Mouse (Mus musculus): ENCODE results near the gene Nat8f4. TPM values are rescaled to one million over a fixed set of nuclear protein-coding genes. Genes with fewer than 3 reads are reported as not detected.
A peak's percentile ranks its signal among the peaks of the same experiment; 100 is the strongest.
"Not testable (repeated sequence)": the region's sequence is repeated elsewhere in the genome, so short reads cannot be mapped to it uniquely, and the experiment has no call there.

The Nat8f4 gene
- polyA plus RNA-seq, 1 experiment from 2014 or later: 6.3 TPM

DNA sequence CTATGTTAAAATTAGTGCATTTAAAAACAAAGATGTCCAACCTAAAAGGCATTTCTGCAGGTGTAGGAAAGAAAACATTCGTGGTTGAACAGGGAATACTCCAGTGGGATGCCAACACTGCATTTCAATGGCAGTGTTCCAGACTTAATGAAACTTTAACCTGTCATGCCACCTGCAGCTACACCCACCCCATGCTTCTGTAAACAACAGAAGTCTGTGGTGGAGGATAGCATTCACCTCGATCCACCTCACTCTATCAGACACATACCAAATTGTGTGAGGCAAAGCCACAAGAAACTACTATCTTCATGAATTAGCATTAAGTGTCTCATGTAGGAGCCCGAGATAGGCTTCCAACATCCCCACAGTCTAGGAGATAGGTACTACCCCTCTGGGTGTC is 3.7 kb upstream of the Nat8f4 start:
- ATAC-seq: no peak
- H3K4me1 ChIP-seq (replicated peaks; ENCODE audit: control insufficient read depth, insufficient read depth, low read length): peaks cover 2% of the 10 kb centered on the region; the same call in 1 of the 2 replicates
- no peaks in the 10 kb centered on the region for H3K9me3 ChIP-seq (ENCODE audit: control insufficient read depth, low read length)
- H3K27me3 ChIP-seq (replicated peaks; ENCODE audit: control insufficient read depth, insufficient read depth, low read length): no peaks in the 10 kb centered on the region
- H3K4me3 ChIP-seq (replicated peaks; ENCODE audit: low read length): no peak overlapping the region
- H3K36me3 ChIP-seq (ENCODE audit: control insufficient read depth, insufficient read depth): no peaks in the 10 kb centered on the region
- H3K4me2 ChIP-seq (ENCODE audit: low read length): no peak overlapping the region
- no peak overlapping the region for H3K27ac ChIP-seq (ENCODE audit: low read length)
- WGBS: 73% methylated on average over 3 of the region's 3 CpGs
- H3K9ac ChIP-seq (replicated peaks; ENCODE audit: low read depth, low read length): no peak overlapping the region

GRCm38 (mm10) chr6:85906911-85907351 is 2.2 kb upstream of the Nat8f4 start:
- H3K27ac ChIP-seq (ENCODE audit: low read length); H3K9me3 ChIP-seq (ENCODE audit: control insufficient read depth, low read length): not testable (repeated sequence)

DNA sequence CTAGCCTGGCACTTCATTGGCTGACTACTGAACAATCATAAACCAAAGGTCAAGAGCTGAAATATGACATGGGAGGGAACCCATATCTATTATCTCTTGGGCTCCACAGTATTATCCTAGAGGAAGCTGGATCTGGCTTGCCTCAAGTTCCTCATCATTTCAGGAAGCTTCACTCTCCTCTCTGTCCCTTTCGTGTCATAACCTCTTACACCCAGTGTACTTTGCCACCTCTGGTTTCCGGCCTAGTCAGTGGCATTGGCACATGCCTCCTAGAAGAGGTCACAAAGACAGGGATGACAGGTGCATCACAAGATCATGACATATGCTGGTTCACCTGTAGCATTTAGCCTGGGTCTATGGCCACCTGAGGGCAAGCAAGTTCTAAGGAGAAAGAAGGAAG is 2.4 kb downstream of the Nat8f4 start:
- Histone ChIP-seq H3K4me3 (replicated peaks; ENCODE audit: low read length) (no peak overlapping the region), H3K27me3 (replicated peaks; ENCODE audit: control insufficient read depth, insufficient read depth, low read length) (no peaks in the 10 kb centered on the region), H3K4me2 (ENCODE audit: low read length) (no peak overlapping the region), H3K27ac (ENCODE audit: low read length) (no peak overlapping the region), H3K9ac (replicated peaks; ENCODE audit: low read depth, low read length) (no peak overlapping the region), H3K36me3 (ENCODE audit: control insufficient read depth, insufficient read depth) (no peaks in the 10 kb centered on the region), H3K9me3 (ENCODE audit: control insufficient read depth, low read length) (no peaks in the 10 kb centered on the region), H3K4me1 (replicated peaks; ENCODE audit: control insufficient read depth, insufficient read depth, low read length) (peaks cover 2% of the 10 kb centered on the region; the same call in 1 of the 2 replicates)
- ATAC-seq: no peak
- 98% methylated on average over 2 of the region's 2 CpGs for WGBS

More at GRCm38 (mm10) chr6:85906911-85907351, 2.2 kb upstream of the Nat8f4 start:
- not testable (repeated sequence) for H3K9ac ChIP-seq (replicated peaks; ENCODE audit: low read depth, low read length); H3K4me3 ChIP-seq (replicated peaks; ENCODE audit: low read length); H3K27me3 ChIP-seq (replicated peaks; ENCODE audit: control insufficient read depth, insufficient read depth, low read length); H3K4me1 ChIP-seq (replicated peaks; ENCODE audit: control insufficient read depth, insufficient read depth, low read length); H3K4me2 ChIP-seq (ENCODE audit: low read length); H3K36me3 ChIP-seq (ENCODE audit: control insufficient read depth, insufficient read depth)
- 63% methylated on average over 2 of the region's 2 CpGs for WGBS
- ATAC-seq: 0 out of 2 replicates have a peak, but pooled peaks have one; percentile 50

- H3K4me3 ChIP-seq (replicated peaks; ENCODE audit: low read length); H3K4me2 ChIP-seq (ENCODE audit: low read length); H3K27me3 ChIP-seq (replicated peaks; ENCODE audit: control insufficient read depth, insufficient read depth, low read length); H3K4me1 ChIP-seq (replicated peaks; ENCODE audit: control insufficient read depth, insufficient read depth, low read length); H3K36me3 ChIP-seq (ENCODE audit: control insufficient read depth, insufficient read depth); H3K9ac ChIP-seq (replicated peaks; ENCODE audit: low read depth, low read length); H3K27ac ChIP-seq (ENCODE audit: low read length); ATAC-seq; H3K9me3 ChIP-seq (ENCODE audit: control insufficient read depth, low read length): not testable (repeated sequence)
- WGBS: 69% methylated on average over 7 of the region's 8 CpGs
These were observed 5.8 kb downstream of the Nat8f4 start for GRCm38 (mm10) chr6:85898596-85899475.

- ATAC-seq; H3K9ac ChIP-seq (replicated peaks; ENCODE audit: low read depth, low read length); H3K4me1 ChIP-seq (replicated peaks; ENCODE audit: control insufficient read depth, insufficient read depth, low read length); H3K27ac ChIP-seq (ENCODE audit: low read length); H3K4me3 ChIP-seq (replicated peaks; ENCODE audit: low read length); H3K27me3 ChIP-seq (replicated peaks; ENCODE audit: control insufficient read depth, insufficient read depth, low read length); H3K36me3 ChIP-seq (ENCODE audit: control insufficient read depth, insufficient read depth); H3K4me2 ChIP-seq (ENCODE audit: low read length); H3K9me3 ChIP-seq (ENCODE audit: control insufficient read depth, low read length): not testable (repeated sequence)
- 68% methylated on average over 25 of the region's 25 CpGs for WGBS
These were observed 9.5 kb downstream of the Nat8f4 start for GRCm38 (mm10) chr6:85895061-85895648.

- 90% methylated on average over 2 of the region's 2 CpGs for WGBS
- H3K36me3 ChIP-seq (ENCODE audit: control insufficient read depth, insufficient read depth): no peaks in the 10 kb centered on the region
- no peaks in the 10 kb centered on the region for H3K27me3 ChIP-seq (replicated peaks; ENCODE audit: control insufficient read depth, insufficient read depth, low read length)
- no peak overlapping the region for H3K4me2 ChIP-seq (ENCODE audit: low read length)
- H3K4me3 ChIP-seq (replicated peaks; ENCODE audit: low read length): no peak overlapping the region
- no peak overlapping the region for H3K9ac ChIP-seq (replicated peaks; ENCODE audit: low read depth, low read length)
- peaks cover under 1% of the 10 kb centered on the region; the same call in 1 of the 2 replicates for H3K9me3 ChIP-seq (ENCODE audit: control insufficient read depth, low read length)
- H3K4me1 ChIP-seq (replicated peaks; ENCODE audit: control insufficient read depth, insufficient read depth, low read length): no peaks in the 10 kb centered on the region
- no peak for ATAC-seq
- H3K27ac ChIP-seq (ENCODE audit: low read length): no peak overlapping the region
These were observed 15.7 kb downstream of the Nat8f4 start for GRCm38 (mm10) chr6:85888961-85889360.

DNA sequence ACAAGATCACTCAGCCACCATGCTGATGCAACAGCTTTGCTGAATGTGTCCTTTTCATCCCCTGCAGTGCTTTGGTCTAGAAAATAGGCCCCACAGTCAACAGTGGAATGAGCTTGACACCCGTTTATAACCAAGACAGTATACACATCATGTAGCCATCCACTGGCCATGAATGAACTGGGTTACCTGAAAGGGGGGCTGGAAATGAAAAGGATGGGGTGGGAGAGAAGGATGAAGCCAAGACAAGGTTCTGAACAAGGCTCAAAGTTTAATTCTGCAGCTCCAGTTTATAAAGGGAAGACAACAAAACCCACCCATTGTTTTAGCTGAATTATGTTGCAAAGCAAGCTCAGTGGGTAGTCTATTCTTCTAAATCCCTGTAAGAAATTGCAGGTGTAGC is 20.4 kb downstream of the Nat8f4 start:
- H3K27me3 ChIP-seq (replicated peaks; ENCODE audit: control insufficient read depth, insufficient read depth, low read length): no peaks in the 10 kb centered on the region
- no peak overlapping the region for H3K4me3 ChIP-seq (replicated peaks; ENCODE audit: low read length)
- H3K4me2 ChIP-seq (ENCODE audit: low read length): no peak overlapping the region
- H3K9ac ChIP-seq (replicated peaks; ENCODE audit: low read depth, low read length): no peak overlapping the region
- no peak overlapping the region for H3K27ac ChIP-seq (ENCODE audit: low read length)
- no peaks in the 10 kb centered on the region for H3K36me3 ChIP-seq (ENCODE audit: control insufficient read depth, insufficient read depth)
- peaks cover 9% of the 10 kb centered on the region; the same call in 1 of the 2 replicates for H3K9me3 ChIP-seq (ENCODE audit: control insufficient read depth, low read length)
- H3K4me1 ChIP-seq (replicated peaks; ENCODE audit: control insufficient read depth, insufficient read depth, low read length): no peaks in the 10 kb centered on the region
- 90% methylated on average over 1 of the region's 1 CpGs for WGBS
- no peak for ATAC-seq

GRCm38 (mm10) chr6:85883246-85883645 is 21.4 kb downstream of the Nat8f4 start:
- not testable (repeated sequence) for H3K9ac ChIP-seq (replicated peaks; ENCODE audit: low read depth, low read length); H3K27ac ChIP-seq (ENCODE audit: low read length); H3K4me3 ChIP-seq (replicated peaks; ENCODE audit: low read length); H3K4me1 ChIP-seq (replicated peaks; ENCODE audit: control insufficient read depth, insufficient read depth, low read length); H3K9me3 ChIP-seq (ENCODE audit: control insufficient read depth, low read length); ATAC-seq; H3K27me3 ChIP-seq (replicated peaks; ENCODE audit: control insufficient read depth, insufficient read depth, low read length); H3K4me2 ChIP-seq (ENCODE audit: low read length); H3K36me3 ChIP-seq (ENCODE audit: control insufficient read depth, insufficient read depth)
- WGBS: 91% methylated on average over 9 of the region's 9 CpGs

GRCm38 (mm10) chr6:85869006-85869405 is 35.7 kb downstream of the Nat8f4 start, which contains the start of gene Nat8f2:
TSS of gene Nat8f2 (minus strand) at chr6:85869158.
- not testable (repeated sequence) for H3K4me3 ChIP-seq (replicated peaks; ENCODE audit: low read length); H3K27ac ChIP-seq (ENCODE audit: low read length); H3K4me1 ChIP-seq (replicated peaks; ENCODE audit: control insufficient read depth, insufficient read depth, low read length); H3K27me3 ChIP-seq (replicated peaks; ENCODE audit: control insufficient read depth, insufficient read depth, low read length); H3K36me3 ChIP-seq (ENCODE audit: control insufficient read depth, insufficient read depth); H3K9ac ChIP-seq (replicated peaks; ENCODE audit: low read depth, low read length); H3K9me3 ChIP-seq (ENCODE audit: control insufficient read depth, low read length); ATAC-seq; H3K4me2 ChIP-seq (ENCODE audit: low read length)
- 89% methylated on average over 5 of the region's 5 CpGs for WGBS

All from forebrain, embryonic 16.5 days (tissue).